Mouse (Mus musculus) heart, postnatal 0 days (tissue): ENCODE results near the gene Ccl8.

Experiments used
- CTCF ChIP-seq: IDR thresholded peaks from 2 replicates; pipeline ENCODE4 v1.5.1; 2016; ENCODE audit warnings: antibody characterized with exemption, control low read depth, low read depth
- EP300 ChIP-seq: IDR thresholded peaks from 2 replicates; pipeline ENCODE4 v1.6.1; 2016; ENCODE audit warnings: antibody characterized with exemption, low read depth

DNA sequence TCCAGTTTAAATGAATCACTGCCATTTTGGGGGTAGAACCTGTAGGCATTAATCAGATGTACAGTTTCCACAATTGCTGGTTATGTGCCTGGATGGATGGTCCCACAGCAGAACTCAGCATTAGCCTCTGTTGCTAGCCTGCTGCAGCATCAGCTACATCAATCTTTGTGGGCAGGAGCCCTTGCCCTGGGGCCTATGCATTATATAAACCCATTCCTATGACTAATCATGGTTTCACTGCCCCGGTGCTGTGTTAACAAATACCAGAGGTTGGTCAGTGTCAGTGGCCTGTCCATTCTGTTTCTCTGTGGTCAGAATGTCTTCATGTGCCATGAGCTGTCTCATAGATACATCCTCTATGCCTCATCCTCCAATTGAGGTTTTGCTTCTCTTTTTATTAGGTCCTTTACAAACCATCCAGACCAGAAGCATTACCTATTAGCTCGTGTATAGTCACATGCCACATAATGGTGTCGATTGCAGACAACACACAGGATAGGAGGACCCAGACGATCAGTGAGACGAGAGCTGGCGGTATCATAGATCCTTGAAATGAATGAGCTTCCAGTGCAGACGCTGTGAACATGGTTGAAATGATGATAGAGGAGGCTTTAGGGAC lies 47.9 kb upstream of the Ccl8 start:
- TF ChIP-seq CTCF (no peak), EP300 (no peak)
